Mouse (Mus musculus) ES-E14 (cell line): ENCODE data around the gene Slf2.

Experiments
- CHD2 ChIP-seq: IDR thresholded peaks from 2 replicates; pipeline ENCODE4 v1.6.1; 2014; ENCODE audit warnings: mild to moderate bottlenecking, low read depth, low read length, inconsistent platforms
- HCFC1 ChIP-seq: IDR thresholded peaks from 2 replicates; pipeline ENCODE4 v1.6.1; 2012; ENCODE audit warnings: low read length, inconsistent platforms, borderline replicate concordance; ENCODE audit not compliant: insufficient read depth
- MAFK ChIP-seq: IDR thresholded peaks from 2 replicates; pipeline ENCODE4 v1.6.1; 2014; ENCODE audit warnings: mild to moderate bottlenecking, low read depth, low read length, inconsistent platforms; ENCODE audit not compliant: insufficient read depth
- ZNF384 ChIP-seq: IDR thresholded peaks from 2 replicates; pipeline ENCODE4 v1.6.1; 2012; ENCODE audit warnings: low read depth, low read length, inconsistent platforms

- no peak for TF ChIP-seq CHD2
- no peak for TF ChIP-seq HCFC1
- no peak for TF ChIP-seq ZNF384
- no peak for TF ChIP-seq MAFK
Observed at GRCm38 (mm10) chr19:45012219-45012618, 81.3 kb downstream of the Slf2 start.
